Mouse (Mus musculus) midbrain, embryonic 11.5 days (tissue): Measurements from ENCODE around the gene Hmgb1. TPM values are rescaled to one million over a fixed set of nuclear protein-coding genes. Genes with fewer than 3 reads are reported as not detected.

Experiments
- ATAC-seq: fragments of 200-750 bp; cut with Nextera tagmentation; 2 replicates; pipeline ENCODE4 v1.8.0; 2017; ENCODE audit warnings: moderate TSS enrichment, moderate library complexity; ENCODE audit not compliant: low FRiP score
- DNase-seq: peaks from one replicate; pipeline ENCODE4 v3.0.0; 2015; ENCODE audit warnings: low spot score; ENCODE audit errors: missing footprints
- H3K27ac ChIP-seq: fragments of 300-500 bp; sonication (generic); 2 replicates; pipeline ENCODE4 v1.5.1; 2014; ENCODE audit warnings: low read depth, low read length
- H3K27me3 ChIP-seq: fragments of 300-500 bp; sonication (generic); 2 replicates; pipeline ENCODE4 v1.6.1; 2014; ENCODE audit warnings: mild to moderate bottlenecking, low read length, moderate library complexity, mixed read lengths; ENCODE audit not compliant: control insufficient read depth, insufficient read depth
- H3K36me3 ChIP-seq: fragments of 300-500 bp; sonication (generic); 2 replicates; pipeline ENCODE4 v1.6.1; 2014; ENCODE audit warnings: mild to moderate bottlenecking, low read length, moderate library complexity, mixed read lengths; ENCODE audit not compliant: control insufficient read depth, insufficient read depth
- H3K4me1 ChIP-seq: fragments of 300-500 bp; sonication (generic); 2 replicates; pipeline ENCODE4 v1.6.1; 2014; ENCODE audit warnings: low read length; ENCODE audit not compliant: control insufficient read depth, insufficient read depth
- H3K4me2 ChIP-seq: fragments of 300-500 bp; sonication (generic); 2 replicates; pipeline ENCODE4 v1.6.1; 2014; ENCODE audit warnings: mild to moderate bottlenecking, moderate library complexity
- H3K4me3 ChIP-seq: fragments of 300-500 bp; sonication (generic); 2 replicates; pipeline ENCODE4 v1.5.1; 2014; ENCODE audit warnings: low read depth, low read length
- H3K9ac ChIP-seq: fragments of 300-500 bp; sonication (generic); 2 replicates; pipeline ENCODE4 v1.6.1; 2014; ENCODE audit warnings: low read length
- H3K9me3 ChIP-seq: fragments of 300-500 bp; sonication (generic); 2 replicates; pipeline ENCODE4 v1.6.1; 2016; ENCODE audit warnings: low read length; ENCODE audit not compliant: control insufficient read depth
- WGBS: fragments of 180-500 bp; shearing (Covaris S2); extraction: QIAGEN DNeasy Blood & Tissue Kit; methylation state at CpG from one replicate; pipeline ENCODE4 v1.1.7; 2014; 5-methylcytosine and 5-hydroxymethylcytosine counted together
- polyA plus RNA-seq: library from polyadenylated mRNA; unstranded; fragments of >200 nt; fragmentation: Nextera tagmentation; extraction: Ambion mirVana; gene quantifications from 2 replicates; pipeline ENCODE4 v1.2.1, GENCODE M21; 2014

Hmgb1 gene
- polyA plus RNA-seq, 1 experiment from 2014 or later = 1,979 TPM

- no peaks in the 10 kb centered on the region; the same call in 1 of the 2 replicates for H3K4me1 ChIP-seq
- no peaks in the 10 kb centered on the region for H3K9me3 ChIP-seq
- H3K27me3 ChIP-seq = no peaks in the 10 kb centered on the region
- H3K9ac ChIP-seq = no peak overlapping the region
- H3K4me3 ChIP-seq = no peak overlapping the region
- no peaks in the 10 kb centered on the region for H3K36me3 ChIP-seq
- DNase-seq (no peak), ATAC-seq (no peak)
- 53% methylated on average over 2 of the region's 2 CpGs for WGBS
- H3K27ac ChIP-seq = no peak overlapping the region
- H3K4me2 ChIP-seq = no peak overlapping the region
These were observed 181.2 kb downstream of the Hmgb1 start for GRCm38 (mm10) chr5:149003137-149003536.

- ATAC-seq (no peak), DNase-seq (no peak)
- no peak overlapping the region for H3K4me3 ChIP-seq
- no peak overlapping the region for H3K27ac ChIP-seq
- no peaks in the 10 kb centered on the region for H3K9me3 ChIP-seq
- no peaks in the 10 kb centered on the region for H3K36me3 ChIP-seq
- no peak overlapping the region for H3K4me2 ChIP-seq
- WGBS = 73% methylated on average over 6 of the region's 6 CpGs
- H3K27me3 ChIP-seq = no peaks in the 10 kb centered on the region
- H3K4me1 ChIP-seq = no peaks in the 10 kb centered on the region; the same call in 1 of the 2 replicates
- no peak overlapping the region for H3K9ac ChIP-seq
These were observed 181.5 kb downstream of the Hmgb1 start for GRCm38 (mm10) chr5:149002803-149003115.

- H3K9me3 ChIP-seq = no peaks in the 10 kb centered on the region
- H3K9ac ChIP-seq = no peak overlapping the region
- no peak overlapping the region for H3K27ac ChIP-seq
- no peaks in the 10 kb centered on the region; the same call in 1 of the 2 replicates for H3K4me1 ChIP-seq
- no peaks in the 10 kb centered on the region for H3K36me3 ChIP-seq
- ATAC-seq = no peak
- no peak overlapping the region for H3K4me3 ChIP-seq
- no peaks in the 10 kb centered on the region for H3K27me3 ChIP-seq
- no peak for DNase-seq
- 70% methylated on average over 20 of the region's 20 CpGs for WGBS
- H3K4me2 ChIP-seq = no peak overlapping the region
These were observed 182.1 kb downstream of the Hmgb1 start for GRCm38 (mm10) chr5:149002034-149002802.

- Histone ChIP-seq H3K27ac (no peak overlapping the region), H3K9ac (no peak overlapping the region), H3K4me1 (peaks cover under 1% of the 10 kb centered on the region; the same call in 1 of the 2 replicates), H3K9me3 (no peaks in the 10 kb centered on the region), H3K36me3 (no peaks in the 10 kb centered on the region), H3K27me3 (no peaks in the 10 kb centered on the region), H3K4me2 (no peak overlapping the region), H3K4me3 (no peak overlapping the region)
- 92% methylated on average over 7 of the region's 7 CpGs for WGBS
- ATAC-seq (no peak), DNase-seq (no peak)
These were observed 184.5 kb downstream of the Hmgb1 start for GRCm38 (mm10) chr5:148999802-149000201.

- DNase-seq (no peak), ATAC-seq (no peak)
- H3K4me3 ChIP-seq = no peak overlapping the region
- 87% methylated on average over 14 of the region's 14 CpGs for WGBS
- peaks cover 7% of the 10 kb centered on the region for H3K4me1 ChIP-seq
- no peak overlapping the region for H3K9ac ChIP-seq
- H3K36me3 ChIP-seq = no peaks in the 10 kb centered on the region
- no peaks in the 10 kb centered on the region for H3K9me3 ChIP-seq
- H3K4me2 ChIP-seq = no peak overlapping the region
- no peak overlapping the region for H3K27ac ChIP-seq
- no peaks in the 10 kb centered on the region for H3K27me3 ChIP-seq
These were observed 185.8 kb downstream of the Hmgb1 start for GRCm38 (mm10) chr5:148998512-148998911.

GRCm38 (mm10) chr5:148996709-148997037, 187.6 kb downstream of the Hmgb1 start:
- Histone ChIP-seq H3K4me2 (no peak overlapping the region), H3K4me3 (no peak overlapping the region), H3K4me1 (peaks cover 7% of the 10 kb centered on the region), H3K27me3 (no peaks in the 10 kb centered on the region), H3K27ac (no peak overlapping the region), H3K36me3 (no peaks in the 10 kb centered on the region), H3K9me3 (no peaks in the 10 kb centered on the region; the same call in 1 of the 2 replicates), H3K9ac (no peak overlapping the region)
- WGBS = 47% methylated on average over 4 of the region's 4 CpGs
- ATAC-seq (no peak), DNase-seq (no peak)

Other genes starting within 250 kb of the Hmgb1 start
- 2.0 TPM in 1 of 2 replicates, not detected in the other for gene Gm42791, start 189.3 kb downstream of the Hmgb1 start, polyA plus RNA-seq
- 81.3 and 83.3 TPM in 2 replicates for gene Uspl1, start 139 bp downstream of the Hmgb1 start, polyA plus RNA-seq
- 6.3 and 9.3 TPM in 2 replicates for gene Alox5ap, start 80.3 kb upstream of the Hmgb1 start, polyA plus RNA-seq
- 0.51 and 0.66 TPM in 2 replicates for gene Medag, start 227.3 kb upstream of the Hmgb1 start, polyA plus RNA-seq